Mouse (Mus musculus): ENCODE results near the gene Tnfrsf25. TPM values are rescaled to one million over a fixed set of nuclear protein-coding genes. Genes with fewer than 3 reads are reported as not detected.
A peak's percentile ranks its signal among the peaks of the same experiment; 100 is the strongest.

The Tnfrsf25 gene
- polyA plus RNA-seq, 1 experiment from 2014 or later, result 1.1 TPM

- Histone ChIP-seq H3K9me3 (replicated peaks) (no peaks in the 10 kb centered on the region), H3K9ac (no peak overlapping the region), H3K27ac (ENCODE audit: poor library complexity, severe bottlenecking) (no peak overlapping the region), H3K4me1 (replicated peaks) (peaks cover 21% of the 10 kb centered on the region), H3K4me3 (no peak overlapping the region), H3K36me3 (no peaks in the 10 kb centered on the region), H3K27me3 (replicated peaks) (peaks cover 74% of the 10 kb centered on the region), H3K4me2 (no peak overlapping the region)
- no peak for ATAC-seq (ENCODE audit: insufficient number of reproducible peaks, low FRiP score)
- WGBS, result 70% methylated on average over 6 of the region's 6 CpGs
Observed at GRCm38 (mm10) chr4:152161601-152162000, 45.9 kb downstream of the Tnfrsf25 start.

- Histone ChIP-seq H3K9ac (no peak overlapping the region), H3K36me3 (no peaks in the 10 kb centered on the region), H3K4me2 (no peak overlapping the region), H3K4me3 (no peak overlapping the region), H3K27ac (ENCODE audit: poor library complexity, severe bottlenecking) (no peak overlapping the region), H3K9me3 (replicated peaks) (no peaks in the 10 kb centered on the region), H3K4me1 (replicated peaks) (peaks cover 21% of the 10 kb centered on the region), H3K27me3 (replicated peaks) (peaks cover 64% of the 10 kb centered on the region)
- WGBS, result 82% methylated on average over 2 of the region's 2 CpGs
- no peak for ATAC-seq (ENCODE audit: insufficient number of reproducible peaks, low FRiP score)
Observed at GRCm38 (mm10) chr4:152162748-152163147, 47.0 kb downstream of the Tnfrsf25 start.

GRCm38 (mm10) chr4:152165036-152165931 is 49.5 kb downstream of the Tnfrsf25 start:
- WGBS, result 28% methylated on average over 22 of the region's 22 CpGs

GRCm38 (mm10) chr4:152168052-152168451 is 52.3 kb downstream of the Tnfrsf25 start:
- WGBS, result 71% methylated on average over 8 of the region's 8 CpGs
- Histone ChIP-seq H3K4me2 (no peak overlapping the region), H3K9ac (no peak overlapping the region), H3K9me3 (replicated peaks) (peaks cover 9% of the 10 kb centered on the region; the same call in 1 of the 2 replicates), H3K4me1 (replicated peaks) (no peaks in the 10 kb centered on the region), H3K4me3 (no peak overlapping the region), H3K36me3 (no peaks in the 10 kb centered on the region), H3K27ac (ENCODE audit: poor library complexity, severe bottlenecking) (no peak overlapping the region), H3K27me3 (replicated peaks) (peaks cover 20% of the 10 kb centered on the region)
- ATAC-seq (ENCODE audit: insufficient number of reproducible peaks, low FRiP score), result no peak

More at GRCm38 (mm10) chr4:152165036-152165931, 49.5 kb downstream of the Tnfrsf25 start:
- Histone ChIP-seq H3K36me3 (no peaks in the 10 kb centered on the region), H3K9me3 (replicated peaks) (0 out of 2 replicates have a peak, but pooled peaks cover 5% of the 10 kb centered on the region), H3K27ac (ENCODE audit: poor library complexity, severe bottlenecking) (no peak overlapping the region), H3K4me2 (0 out of 2 replicates have a peak overlapping the region, but pooled peaks have one; percentile 35), H3K4me3 (no peak overlapping the region), H3K27me3 (replicated peaks) (peaks cover 47% of the 10 kb centered on the region), H3K4me1 (replicated peaks) (no peaks in the 10 kb centered on the region), H3K9ac (0 out of 2 replicates have a peak overlapping the region, but pooled peaks have one; percentile 20)
- 0 out of 2 replicates have a peak, but pooled peaks have one; percentile 11 for ATAC-seq (ENCODE audit: insufficient number of reproducible peaks, low FRiP score)

GRCm38 (mm10) chr4:152169103-152169502 is 53.4 kb downstream of the Tnfrsf25 start:
- WGBS, result 70% methylated on average over 7 of the region's 7 CpGs
- Histone ChIP-seq H3K36me3 (no peaks in the 10 kb centered on the region), H3K4me3 (no peak overlapping the region), H3K27ac (ENCODE audit: poor library complexity, severe bottlenecking) (no peak overlapping the region), H3K4me2 (no peak overlapping the region), H3K9ac (no peak overlapping the region), H3K27me3 (replicated peaks) (peaks cover 24% of the 10 kb centered on the region), H3K9me3 (replicated peaks) (peaks cover 9% of the 10 kb centered on the region; the same call in 1 of the 2 replicates), H3K4me1 (replicated peaks) (no peaks in the 10 kb centered on the region)
- no peak for ATAC-seq (ENCODE audit: insufficient number of reproducible peaks, low FRiP score)

Other genes starting within 250 kb of the Tnfrsf25 start
- 61.1 and 63.8 TPM in 2 replicates for gene Dnajc11, start 182.2 kb upstream of the Tnfrsf25 start, polyA plus RNA-seq (2016; fragmentation: Nextera tagmentation; extraction: Ambion mirVana)
- gene Thap3, start 126.9 kb upstream of the Tnfrsf25 start, polyA plus RNA-seq (2016; fragmentation: Nextera tagmentation; extraction: Ambion mirVana), result 25.2 and 26.6 TPM in 2 replicates
- 26.7 and 27.0 TPM in 2 replicates for gene Phf13, start 119.7 kb upstream of the Tnfrsf25 start, polyA plus RNA-seq (2016; fragmentation: Nextera tagmentation; extraction: Ambion mirVana)
- gene Klhl21, start 107.1 kb upstream of the Tnfrsf25 start, polyA plus RNA-seq (2016; fragmentation: Nextera tagmentation; extraction: Ambion mirVana), result 41.0 and 41.4 TPM in 2 replicates
- gene Zbtb48, start 88.3 kb upstream of the Tnfrsf25 start, polyA plus RNA-seq (2016; fragmentation: Nextera tagmentation; extraction: Ambion mirVana), result 13.9 and 15.1 TPM in 2 replicates
- 0.06 and 0.13 TPM in 2 replicates for gene Tas1r1, start 77.4 kb upstream of the Tnfrsf25 start, polyA plus RNA-seq (2016; fragmentation: Nextera tagmentation; extraction: Ambion mirVana)
- 23.1 and 25.8 TPM in 2 replicates for gene Nol9, start 76.6 kb upstream of the Tnfrsf25 start, polyA plus RNA-seq (2016; fragmentation: Nextera tagmentation; extraction: Ambion mirVana)
- gene Plekhg5, start 43.4 kb upstream of the Tnfrsf25 start, polyA plus RNA-seq (2016; fragmentation: Nextera tagmentation; extraction: Ambion mirVana), result 13.6 and 14.1 TPM in 2 replicates
- gene Espn, start 36.4 kb downstream of the Tnfrsf25 start, polyA plus RNA-seq (2016; fragmentation: Nextera tagmentation; extraction: Ambion mirVana), result 1.3 and 1.6 TPM in 2 replicates
- gene Hes2, start 42.9 kb downstream of the Tnfrsf25 start, polyA plus RNA-seq (2016; fragmentation: Nextera tagmentation; extraction: Ambion mirVana), result not detected in 2 replicates
- gene Acot7, start 62.2 kb downstream of the Tnfrsf25 start, polyA plus RNA-seq (2016; fragmentation: Nextera tagmentation; extraction: Ambion mirVana), result 63.4 and 64.6 TPM in 2 replicates
- 11.9 and 14.0 TPM in 2 replicates for gene Gpr153, start 158.3 kb downstream of the Tnfrsf25 start, polyA plus RNA-seq (2016; fragmentation: Nextera tagmentation; extraction: Ambion mirVana)
- gene Hes3, start 175.7 kb downstream of the Tnfrsf25 start, polyA plus RNA-seq (2016; fragmentation: Nextera tagmentation; extraction: Ambion mirVana), result not detected in 2 replicates
- gene Icmt, start 181.3 kb downstream of the Tnfrsf25 start, polyA plus RNA-seq (2016; fragmentation: Nextera tagmentation; extraction: Ambion mirVana), result 24.0 and 25.4 TPM in 2 replicates
- gene Rnf207, start 203.1 kb downstream of the Tnfrsf25 start, polyA plus RNA-seq (2016; fragmentation: Nextera tagmentation; extraction: Ambion mirVana), result 56.5 and 62.1 TPM in 2 replicates
- gene Rpl22, start 209.8 kb downstream of the Tnfrsf25 start, polyA plus RNA-seq (2016; fragmentation: Nextera tagmentation; extraction: Ambion mirVana), result 278 and 280 TPM in 2 replicates
- 0.08 TPM in 1 of 2 replicates, not detected in the other for gene Chd5, start 222.7 kb downstream of the Tnfrsf25 start, polyA plus RNA-seq (2016; fragmentation: Nextera tagmentation; extraction: Ambion mirVana)